Mouse (Mus musculus): Measurements from ENCODE around the gene Tm4sf20. TPM values are rescaled to one million over a fixed set of nuclear protein-coding genes. Genes with fewer than 3 reads are reported as not detected.

Gene Tm4sf20
- total and polyA plus RNA-seq, 3 experiments: not detected

DNA sequence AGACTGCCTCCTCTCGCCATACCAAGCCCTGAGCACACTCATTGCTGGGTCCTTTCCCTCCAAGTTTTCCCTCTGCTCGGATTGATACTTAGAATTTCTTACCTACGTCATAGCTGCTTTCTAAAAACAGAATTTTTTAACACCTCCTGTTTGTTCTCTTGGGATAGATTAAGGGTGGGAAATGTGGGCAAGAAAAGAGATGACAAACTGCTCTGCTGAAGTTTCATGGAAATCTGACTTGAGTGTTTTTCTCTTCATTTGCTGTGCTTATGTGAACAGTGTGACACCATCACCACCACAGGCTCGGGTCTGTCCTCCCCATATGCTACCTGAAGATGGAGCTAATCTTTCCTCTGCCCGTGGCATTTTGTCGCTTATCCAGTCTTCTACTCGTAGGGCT, 26.7 kb downstream of the Tm4sf20 start:
- no peak overlapping the region for H3K4me3 ChIP-seq (replicated peaks in 1 of 3; ENCODE audit: low read depth in 2 of 3, low read length in 2 of 3, poor library complexity in 1 of 3)
- no peaks in the 10 kb centered on the region for H3K27me3 ChIP-seq (replicated peaks)
- 0 out of 2 replicates have a peak, but pooled peaks cover 3% of the 10 kb centered on the region for H3K79me2 ChIP-seq (replicated peaks; ENCODE audit: control insufficient read depth, extremely low read depth, insufficient read depth, poor library complexity, severe bottlenecking)
- no peak overlapping the region for H3K27ac ChIP-seq (ENCODE audit: insufficient read depth, low read depth)
- TF ChIP-seq CTCF (conservative IDR thresholded peaks at IDR 0.05 in 1 of 2, IDR thresholded peaks at IDR 0.05 in 1 of 2; ENCODE audit: low read depth in 2 of 2, low read length in 2 of 2) (no peak), POLR2AphosphoS2 (IDR thresholded peaks at IDR 0.05; ENCODE audit: low read depth, low read length) (no peak), TCF12 (IDR thresholded peaks at IDR 0.05; ENCODE audit: low read depth, low read length) (no peak), CHD2 (IDR thresholded peaks at IDR 0.05; ENCODE audit: low read length) (no peak)
- peaks cover 0 to 11% of the 10 kb centered on the region in 2 experiments; a peak in 1 of 4 replicates for H3K4me1 ChIP-seq (ENCODE audit: control insufficient read depth in 1 of 2, insufficient read depth in 2 of 2)
- no peak for DNase-seq (ENCODE audit: extremely low read depth)
- no peak overlapping the region for H3K9ac ChIP-seq (ENCODE audit: insufficient read depth, low read depth)
- in situ Hi-C loops (cut with MboI; ENCODE audit: low pct_ligation_motif_present, low pct_unique_long_range_greater_than_20kb, low sequenced_read_pairs): no loop called here
- no peaks in the 10 kb centered on the region for H3K9me3 ChIP-seq (replicated peaks; ENCODE audit: low read length)
- H3K4me2 ChIP-seq (ENCODE audit: insufficient read depth, low read depth, poor library complexity, severe bottlenecking): no peak overlapping the region
- H3K36me3 ChIP-seq (replicated peaks in 1 of 2; ENCODE audit: control insufficient read depth in 1 of 2, insufficient read depth in 1 of 2, low read length in 1 of 2): peaks cover 35 to 63% of the 10 kb centered on the region in 2 experiments
- dilution Hi-C loops (cut with MboI; ENCODE audit: extremely low pct_ligation_motif_present, extremely low pct_unique_long_range_greater_than_20kb, low sequenced_read_pairs): no loop called here

DNA sequence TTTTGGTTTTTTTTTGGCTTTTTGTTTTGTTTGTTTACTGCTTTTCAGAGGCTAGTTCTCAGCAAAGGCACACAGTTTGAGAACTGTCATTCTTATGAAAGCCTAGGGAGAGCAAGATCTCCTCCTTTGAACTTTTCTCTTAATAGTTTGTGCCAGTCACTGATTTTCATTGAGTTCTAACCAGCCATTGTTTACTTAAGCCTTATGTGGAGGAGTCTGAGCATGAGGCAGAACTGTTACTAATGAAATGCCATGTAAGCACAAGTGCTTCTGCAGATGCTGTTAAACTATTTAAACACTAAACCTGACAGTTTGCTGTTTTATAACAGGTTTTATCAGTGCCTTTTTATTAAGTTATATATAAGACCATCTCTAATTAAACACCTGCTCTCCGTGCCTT, 30.2 kb downstream of the Tm4sf20 start:
- DNase-seq (ENCODE audit: extremely low read depth): no peak
- 0 out of 2 replicates have a peak, but pooled peaks cover 3% of the 10 kb centered on the region for H3K79me2 ChIP-seq (replicated peaks; ENCODE audit: control insufficient read depth, extremely low read depth, insufficient read depth, poor library complexity, severe bottlenecking)
- no peaks in the 10 kb centered on the region for H3K27me3 ChIP-seq (replicated peaks)
- H3K4me1 ChIP-seq (ENCODE audit: control insufficient read depth in 1 of 2, insufficient read depth in 2 of 2): peaks cover 0 to 11% of the 10 kb centered on the region in 2 experiments; a peak in 1 of 4 replicates
- TF ChIP-seq E2F4 (IDR thresholded peaks at IDR 0.05; ENCODE audit: insufficient replicate concordance, low read depth, low read length) (no peak), ZNF384 (IDR thresholded peaks at IDR 0.05; ENCODE audit: low read depth, low read length) (no peak), RCOR1 (conservative IDR thresholded peaks at IDR 0.05; ENCODE audit: low read depth, low read length) (no peak), ZMIZ1 (IDR thresholded peaks at IDR 0.05; ENCODE audit: low read depth, low read length) (no peak), IRF4 (IDR thresholded peaks at IDR 0.05; ENCODE audit: low read depth, low read length) (no peak), MYC (IDR thresholded peaks at IDR 0.05; ENCODE audit: low read depth, low read length) (no peak)
- in situ Hi-C loops (cut with MboI; ENCODE audit: low pct_ligation_motif_present, low pct_unique_long_range_greater_than_20kb, low sequenced_read_pairs): no loop called here
- H3K9ac ChIP-seq (ENCODE audit: insufficient read depth, low read depth): no peak overlapping the region
- no peak overlapping the region for H3K4me3 ChIP-seq (replicated peaks in 1 of 3; ENCODE audit: low read depth in 2 of 3, low read length in 2 of 3, poor library complexity in 1 of 3)
- H3K36me3 ChIP-seq (replicated peaks in 1 of 2; ENCODE audit: control insufficient read depth in 1 of 2, insufficient read depth in 1 of 2, low read length in 1 of 2): peaks cover 47 to 81% of the 10 kb centered on the region in 2 experiments
- H3K9me3 ChIP-seq (replicated peaks; ENCODE audit: low read length): no peaks in the 10 kb centered on the region
- dilution Hi-C loops (cut with MboI; ENCODE audit: extremely low pct_ligation_motif_present, extremely low pct_unique_long_range_greater_than_20kb, low sequenced_read_pairs): no loop called here
- H3K4me2 ChIP-seq (ENCODE audit: insufficient read depth, low read depth, poor library complexity, severe bottlenecking): no peak overlapping the region
- no peak overlapping the region for H3K27ac ChIP-seq (ENCODE audit: insufficient read depth, low read depth)

GRCm38 (mm10) chr1:82733357-82733756, 34.9 kb downstream of the Tm4sf20 start:
- no peak for TF ChIP-seq NRF1 (IDR thresholded peaks at IDR 0.05; ENCODE audit: low read depth, low read length)
- TF ChIP-seq NELFE (IDR thresholded peaks at IDR 0.05; ENCODE audit: low read depth, low read length): no peak
- no peak for TF ChIP-seq EP300 (IDR thresholded peaks at IDR 0.05; ENCODE audit: low read length)
- TF ChIP-seq TCF12 (IDR thresholded peaks at IDR 0.05; ENCODE audit: low read depth, low read length): no peak
- no peak for TF ChIP-seq SMC3 (IDR thresholded peaks at IDR 0.05; ENCODE audit: low read depth, low read length)
- TF ChIP-seq POLR2A (IDR thresholded peaks at IDR 0.05; ENCODE audit: low read depth, low read length): no peak
- dilution Hi-C loops (cut with MboI; ENCODE audit: extremely low pct_ligation_motif_present, extremely low pct_unique_long_range_greater_than_20kb, low sequenced_read_pairs): no loop called here

More at GRCm38 (mm10) chr1:82733357-82733756, 34.9 kb downstream of the Tm4sf20 start:
- H3K9ac ChIP-seq (ENCODE audit: insufficient read depth, low read depth): no peak overlapping the region
- no peak overlapping the region for H3K4me2 ChIP-seq (ENCODE audit: insufficient read depth, low read depth, poor library complexity, severe bottlenecking)
- no peaks in the 10 kb centered on the region for H3K27me3 ChIP-seq (replicated peaks)
- H3K9me3 ChIP-seq (replicated peaks; ENCODE audit: low read length): no peaks in the 10 kb centered on the region
- no peaks in the 10 kb centered on the region; the same call in 1 of the 2 replicates for H3K79me2 ChIP-seq (replicated peaks; ENCODE audit: control insufficient read depth, extremely low read depth, insufficient read depth, poor library complexity, severe bottlenecking)
- no peaks in the 10 kb centered on the region for H3K4me1 ChIP-seq (ENCODE audit: control insufficient read depth in 1 of 2, insufficient read depth in 2 of 2)
- H3K27ac ChIP-seq (ENCODE audit: insufficient read depth, low read depth): no peak overlapping the region
- peaks cover 48 to 97% of the 10 kb centered on the region in 2 experiments for H3K36me3 ChIP-seq (replicated peaks in 1 of 2; ENCODE audit: control insufficient read depth in 1 of 2, insufficient read depth in 1 of 2, low read length in 1 of 2)
- in situ Hi-C loops (cut with MboI; ENCODE audit: low pct_ligation_motif_present, low pct_unique_long_range_greater_than_20kb, low sequenced_read_pairs): no loop called here
- no peak overlapping the region for H3K4me3 ChIP-seq (replicated peaks in 1 of 3; ENCODE audit: low read depth in 2 of 3, low read length in 2 of 3, poor library complexity in 1 of 3)
- DNase-seq (ENCODE audit: extremely low read depth): no peak
